Mouse (Mus musculus) olfactory bulb, adult 2 months (tissue): Measurements from ENCODE around the gene Gusb.

Source experiments
- CTCF ChIP-seq: fragments of 200-500 bp; IDR thresholded peaks from 2 replicates; pipeline ENCODE4 v1.5.1; 2012; ENCODE audit warnings: low read depth, mild to moderate bottlenecking, low read length, moderate library complexity; ENCODE audit not compliant: insufficient read depth
- POLR2A ChIP-seq: fragments of 200-500 bp; IDR thresholded peaks from 2 replicates; pipeline ENCODE4 v1.6.1; 2012; ENCODE audit warnings: mild to moderate bottlenecking, low read depth, low read length, moderate library complexity; ENCODE audit not compliant: insufficient read depth

DNA sequence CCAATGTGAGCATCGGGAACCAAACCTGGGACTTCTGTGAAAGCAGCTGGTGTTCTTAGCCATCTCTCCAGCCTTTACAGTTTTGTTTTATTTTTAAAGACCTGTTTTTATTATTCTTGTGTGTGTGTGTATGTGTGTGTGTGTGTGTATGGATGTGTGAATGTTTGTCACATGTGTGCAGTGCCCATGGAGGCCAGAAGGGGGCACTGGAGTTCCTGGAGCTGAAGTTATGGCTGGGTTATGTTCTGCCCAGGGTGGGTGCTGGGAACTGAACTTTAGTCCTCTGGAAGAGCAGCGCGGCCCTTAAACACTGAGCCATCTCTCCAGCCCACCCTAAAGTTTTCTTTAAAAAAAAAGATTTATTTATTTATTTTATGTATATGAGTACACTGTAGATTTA, 12.3 kb upstream of the Gusb start:
- TF ChIP-seq CTCF (no peak), POLR2A (no peak)
